Mouse (Mus musculus) layer of hippocampus, postnatal 25 days (tissue): ENCODE measurements around the gene Ghrh. TPM values are rescaled to one million over a fixed set of nuclear protein-coding genes. Genes with fewer than 3 reads are reported as not detected.
"Not testable (repeated sequence)": the region's sequence is repeated elsewhere in the genome, so short reads cannot be mapped to it uniquely, and the experiment has no call there.

ENCODE experiments used
- DNase-seq, 2 experiments: peaks; one replicate each; pipeline ENCODE4 v3.0.0; 2022; ENCODE audit warnings: mixed read lengths in 2 of 2, low spot score in 1 of 2; ENCODE audit errors: extremely low spot score in 1 of 2
- total RNA-seq, 2 experiments: library from RNA; stranded (reverse); gene quantifications; 2 replicates each; pipeline ENCODE4 v1.2.3; 2021

Gene Ghrh
- under 1 TPM in 1 of 2 experiments, not detected in 1; 0.59 TPM for total RNA-seq

GRCm38 (mm10) chr2:157347361-157348159, at the start of gene Ghrh:
Gene Ghrh, minus strand, starts transcription at chr2:157347506.
- DNase-seq: peak; percentile 48 to 52

DNA sequence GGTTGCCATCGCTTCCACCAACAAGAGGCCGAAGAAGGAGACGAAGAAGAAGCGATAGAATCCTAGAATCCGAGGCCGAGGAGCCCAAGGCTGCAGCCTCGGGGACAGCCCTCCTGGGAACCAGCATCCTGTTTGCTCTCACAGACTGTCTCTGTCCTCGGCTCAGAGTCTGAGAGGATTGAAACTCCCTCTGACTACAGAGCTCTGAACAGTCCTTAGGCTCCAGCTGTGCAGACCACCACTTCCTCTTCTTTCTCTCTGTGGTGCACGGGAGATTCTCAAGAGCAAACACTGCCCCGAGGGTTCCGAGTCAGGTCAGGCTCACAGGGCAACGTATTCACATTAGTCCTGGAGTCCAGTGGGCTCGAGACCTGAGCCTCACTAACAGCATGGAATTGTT, 48.7 kb upstream of the Ghrh start:
- no peak for DNase-seq

DNA sequence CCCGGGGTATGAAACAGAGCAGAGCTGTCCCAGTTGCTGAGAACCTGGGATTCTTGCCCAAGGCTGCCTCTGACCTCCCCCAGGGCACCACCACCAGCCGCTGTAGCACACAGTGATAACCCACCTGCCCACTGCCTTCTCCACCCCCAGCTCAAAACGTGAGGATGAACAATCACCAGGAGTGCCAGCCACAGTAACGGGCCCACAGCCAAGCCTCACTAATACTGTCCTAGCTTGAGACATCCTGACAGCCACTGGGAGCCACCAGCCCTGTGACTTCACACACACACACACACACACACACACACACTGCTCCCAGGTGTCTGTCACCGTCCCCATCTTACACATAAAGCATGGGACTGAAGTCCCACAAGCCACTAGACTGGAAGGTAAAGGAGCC, 48.1 kb upstream of the Ghrh start:
- DNase-seq: no peak

- no peak for DNase-seq
Observed at GRCm38 (mm10) chr2:157394868-157395267, 47.6 kb upstream of the Ghrh start.

DNA sequence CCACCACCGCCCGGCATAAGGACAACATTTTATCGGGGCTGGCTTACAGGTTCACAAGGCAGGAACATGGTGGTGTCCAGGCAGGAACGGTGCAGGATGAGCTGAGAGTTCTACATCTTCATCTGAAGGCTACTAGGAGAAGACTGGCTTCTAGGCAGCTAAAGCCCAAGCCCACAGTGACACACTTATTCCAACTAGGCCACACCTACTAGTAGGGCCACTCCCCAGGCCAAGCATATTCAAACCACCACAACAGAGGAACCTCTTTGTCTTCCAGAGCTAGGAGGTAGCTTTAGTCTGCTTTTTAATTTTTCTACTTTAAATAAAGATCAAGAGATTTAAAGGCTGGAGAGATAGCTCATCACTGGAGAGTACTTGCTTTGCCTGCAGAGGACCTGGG, 46.2 kb upstream of the Ghrh start:
- no peak for DNase-seq

GRCm38 (mm10) chr2:157392331-157392730, 45.0 kb upstream of the Ghrh start:
- DNase-seq: no peak

- DNase-seq: no peak
Observed at GRCm38 (mm10) chr2:157389591-157389921, 42.2 kb upstream of the Ghrh start.

DNA sequence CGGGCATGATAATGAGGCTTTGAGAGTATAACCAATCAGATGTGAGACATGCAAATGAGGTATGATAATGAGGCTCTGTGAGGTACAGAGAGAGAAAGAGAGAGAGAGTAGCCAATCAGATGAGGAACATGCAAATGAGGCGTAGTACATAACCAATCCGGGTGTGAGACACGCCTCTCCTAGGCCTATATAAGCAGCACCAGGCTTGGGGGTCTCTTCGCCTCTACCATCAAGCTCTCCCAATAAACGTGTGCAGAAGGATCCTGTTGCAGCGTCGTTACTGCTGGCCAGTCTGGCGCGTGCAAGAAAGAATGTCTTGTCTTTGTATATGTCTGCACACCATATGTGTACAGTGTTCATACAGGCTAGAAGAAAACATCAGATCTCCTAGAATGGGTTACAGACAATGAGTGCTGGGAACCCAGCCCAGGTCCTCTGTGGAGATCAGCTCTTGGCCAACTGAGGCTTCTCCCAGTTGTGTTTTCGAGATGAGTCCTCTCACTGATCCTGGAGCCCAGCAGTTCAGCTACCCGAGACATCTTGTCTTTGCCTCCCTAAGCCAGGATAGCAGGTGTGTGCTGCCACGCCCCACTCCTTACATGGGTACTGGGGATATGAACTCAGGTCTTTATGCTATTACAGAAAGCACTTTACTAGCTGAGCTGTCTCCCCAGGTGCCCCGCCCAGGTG, 41.7 kb upstream of the Ghrh start:
- not testable (repeated sequence) for DNase-seq

- no peak for DNase-seq
Observed at GRCm38 (mm10) chr2:157384836-157385235, 37.5 kb upstream of the Ghrh start.

GRCm38 (mm10) chr2:157376995-157377394, 29.7 kb upstream of the Ghrh start:
- DNase-seq: no peak

DNA sequence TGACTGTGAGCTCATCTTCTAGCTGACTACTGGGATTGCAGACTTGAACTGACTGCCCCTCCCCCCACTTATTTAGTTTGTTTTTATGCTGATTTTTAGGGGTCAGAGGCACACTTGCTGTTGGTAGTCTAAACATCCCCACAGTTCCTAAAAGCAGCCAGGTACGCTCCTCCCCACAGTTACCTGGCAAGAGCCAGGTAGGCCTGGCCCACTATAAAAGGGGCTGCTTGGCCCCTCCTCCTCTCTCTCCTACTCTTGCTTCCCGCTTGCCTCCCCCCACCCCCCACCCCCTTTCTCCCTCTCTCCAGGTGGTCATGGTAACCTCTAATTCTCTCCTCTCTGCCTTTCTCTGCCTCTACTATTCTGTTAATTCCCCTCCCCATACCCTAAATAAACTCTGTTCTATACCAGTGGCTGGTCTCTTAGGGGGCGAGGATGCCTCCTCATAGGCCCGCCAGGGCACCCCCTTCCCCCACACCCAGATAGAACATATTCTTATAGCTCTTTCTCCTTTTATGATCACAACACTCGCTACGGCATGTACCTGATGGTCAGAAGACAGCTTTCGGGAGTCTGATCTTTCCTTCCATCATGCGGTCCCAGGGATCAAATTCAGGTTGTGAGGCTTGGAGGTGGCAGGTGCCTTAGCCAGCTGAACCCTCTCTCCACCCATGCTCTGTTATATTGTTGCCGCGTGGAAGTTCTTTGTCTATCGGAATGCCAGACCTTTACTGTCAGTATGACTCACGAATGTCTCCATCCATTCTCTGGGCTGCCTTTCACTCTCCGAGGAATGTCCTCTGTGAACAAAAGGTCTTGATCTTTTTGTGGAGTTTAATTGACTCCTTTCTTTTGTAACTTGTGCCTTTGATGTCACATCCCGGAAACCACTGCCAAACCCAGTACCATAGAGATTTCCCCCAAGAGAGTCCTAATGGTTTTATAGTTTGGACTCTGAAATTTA, 28.8 kb upstream of the Ghrh start:
- DNase-seq: no peak

GRCm38 (mm10) chr2:157375051-157375450, 27.7 kb upstream of the Ghrh start:
- no peak for DNase-seq

- no peak for DNase-seq
Observed at GRCm38 (mm10) chr2:157373681-157374080, 26.4 kb upstream of the Ghrh start.

DNA sequence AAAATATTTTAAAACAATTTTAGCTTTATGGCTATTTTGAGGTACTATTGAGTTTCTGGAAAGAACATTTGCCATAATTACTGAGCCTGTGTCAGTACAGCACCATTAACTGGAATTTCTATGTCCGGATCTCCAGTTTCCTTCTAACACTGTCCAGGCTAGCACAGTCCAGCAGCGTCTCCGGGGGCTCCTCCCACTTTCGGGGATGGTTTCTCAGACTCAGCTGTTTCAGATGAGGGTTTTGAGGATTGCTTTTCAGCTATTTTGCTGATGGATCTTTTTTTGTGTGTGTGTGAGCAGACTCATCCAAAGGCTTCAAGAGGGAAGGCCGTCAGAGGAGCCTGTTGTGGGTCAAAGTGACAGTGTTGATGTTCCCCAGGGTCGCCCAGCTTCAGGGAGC, 24.4 kb upstream of the Ghrh start:
- no peak for DNase-seq

DNA sequence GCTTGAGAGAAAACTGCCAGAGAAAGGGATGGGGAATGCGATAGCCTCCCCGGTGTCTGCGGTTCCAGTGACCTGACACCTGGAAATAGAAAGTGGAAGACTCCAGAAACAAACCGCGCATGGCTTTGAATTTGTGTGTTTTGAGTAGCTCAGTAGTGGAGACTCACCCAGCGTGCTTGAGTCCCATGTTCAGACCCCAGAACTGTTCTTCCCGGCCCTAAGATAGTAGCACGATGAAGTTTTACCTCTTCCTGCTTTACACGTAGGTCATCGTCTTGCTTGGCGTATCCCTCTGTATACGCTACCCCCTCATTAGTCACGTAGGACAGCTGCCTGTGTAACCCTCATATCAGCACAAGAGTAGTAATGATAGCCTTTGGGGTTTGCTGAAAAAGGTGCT, 20.7 kb upstream of the Ghrh start:
- DNase-seq: no peak

GRCm38 (mm10) chr2:157367184-157367893, 20.0 kb upstream of the Ghrh start, which contains the start of gene Manbal:
Gene Manbal, plus strand, starts transcription at chr2:157367594.
- DNase-seq: peak; percentile 99

- no peak for DNase-seq
Observed at GRCm38 (mm10) chr2:157366762-157367161, 19.5 kb upstream of the Ghrh start.

- DNase-seq: no peak
Observed at GRCm38 (mm10) chr2:157363031-157363430, 15.7 kb upstream of the Ghrh start.

GRCm38 (mm10) chr2:157360028-157360427, 12.7 kb upstream of the Ghrh start:
- no peak for DNase-seq

DNA sequence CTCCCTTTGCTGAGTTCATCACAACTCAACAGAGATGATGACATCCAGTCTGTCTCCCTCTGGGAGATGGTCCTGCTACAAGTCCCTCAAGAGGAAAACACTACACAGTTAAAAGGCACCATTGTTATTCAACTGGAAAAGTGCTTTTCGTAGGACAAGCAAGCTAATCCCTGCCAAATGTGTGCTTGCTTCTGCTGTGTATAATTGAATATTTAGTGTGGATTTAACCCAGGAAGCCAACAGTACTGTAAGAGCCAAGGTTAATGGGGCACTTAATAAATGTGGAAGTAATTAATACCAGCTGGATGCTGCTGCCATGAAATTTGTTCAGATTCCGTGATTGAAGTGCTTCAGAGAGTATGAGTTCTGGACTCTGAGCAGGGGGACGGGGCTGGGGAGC, 6.8 kb upstream of the Ghrh start:
- no peak for DNase-seq
